Mouse (Mus musculus): ENCODE data around the gene Adarb1.

DNA sequence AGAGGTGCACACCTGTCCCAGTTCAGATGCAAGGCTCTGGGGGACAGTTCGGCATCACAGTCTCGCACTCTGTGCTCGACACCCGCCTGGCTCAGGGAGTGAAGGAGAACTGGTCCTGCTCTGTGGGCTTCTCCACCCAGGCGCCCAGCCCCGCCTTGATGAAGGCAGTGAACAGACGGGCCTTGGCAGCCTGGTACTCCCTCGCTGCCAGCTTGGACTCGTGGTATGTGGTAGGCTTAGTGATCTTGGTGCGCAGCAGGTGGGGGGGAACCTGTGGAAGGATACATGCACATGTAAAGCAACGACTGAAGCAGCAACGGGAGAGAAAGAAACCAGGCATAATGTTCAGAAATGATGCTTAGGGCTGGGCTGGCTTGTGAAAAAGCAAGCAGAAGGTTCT is 123.4 kb downstream of the Adarb1 start:
- TF ChIP-seq CTCF (IDR thresholded peaks at IDR 0.05; ENCODE audit: low read depth), result no peak
- no peak for TF ChIP-seq EP300 (IDR thresholded peaks at IDR 0.05; ENCODE audit: low read depth)

Measured in liver, embryonic 14.5 days (tissue).